Mouse (Mus musculus): ENCODE results near the gene Rimbp2.
"Not testable (repeated sequence)": the region's sequence is repeated elsewhere in the genome, so short reads cannot be mapped to it uniquely, and the experiment has no call there.

Gene Rimbp2

DNA sequence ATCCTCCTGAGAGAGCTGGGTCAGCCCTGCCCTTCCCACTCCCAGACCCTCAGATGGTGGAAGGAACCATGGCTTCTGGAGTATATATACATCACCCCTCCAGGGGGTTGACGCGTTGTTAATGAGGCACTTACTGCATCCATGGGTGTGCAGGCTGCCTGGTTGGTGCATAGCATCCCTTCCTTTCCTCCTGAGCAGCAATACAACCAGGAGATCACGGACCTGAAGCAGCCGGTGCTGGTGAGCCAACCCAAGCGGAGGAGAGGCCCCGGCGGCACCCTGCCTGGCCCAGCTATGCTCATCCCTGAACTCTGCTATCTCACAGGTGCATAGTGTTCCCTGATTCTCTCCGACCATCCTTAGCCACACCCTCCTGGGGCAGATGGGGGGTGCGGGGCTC is 208.1 kb downstream of the Rimbp2 start:
- peak in 1 of 2 experiments; percentile 4 for DNase-seq (ENCODE audit: low spot score in 2 of 2)

DNA sequence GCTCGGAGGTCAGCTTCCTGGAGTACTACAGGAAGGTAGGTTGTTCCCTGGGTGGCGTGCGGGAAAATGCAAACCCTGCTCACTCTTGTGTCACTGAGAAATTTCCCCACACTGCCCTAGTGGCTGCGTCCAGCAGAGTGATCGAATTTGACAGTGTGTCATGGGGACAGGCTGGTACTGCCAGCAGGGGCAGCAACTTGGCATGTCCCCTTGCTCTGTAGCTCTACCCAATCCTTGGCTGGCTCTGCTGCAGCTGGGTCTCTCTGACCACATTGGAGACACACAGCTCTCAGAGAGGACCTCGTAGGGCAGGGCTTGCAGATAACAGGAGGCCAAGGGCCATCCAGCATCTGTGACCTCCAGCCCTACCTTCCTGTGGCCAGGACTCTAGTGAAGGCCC is 208.9 kb downstream of the Rimbp2 start:
- DNase-seq (ENCODE audit: low spot score in 2 of 2) = no peak

DNA sequence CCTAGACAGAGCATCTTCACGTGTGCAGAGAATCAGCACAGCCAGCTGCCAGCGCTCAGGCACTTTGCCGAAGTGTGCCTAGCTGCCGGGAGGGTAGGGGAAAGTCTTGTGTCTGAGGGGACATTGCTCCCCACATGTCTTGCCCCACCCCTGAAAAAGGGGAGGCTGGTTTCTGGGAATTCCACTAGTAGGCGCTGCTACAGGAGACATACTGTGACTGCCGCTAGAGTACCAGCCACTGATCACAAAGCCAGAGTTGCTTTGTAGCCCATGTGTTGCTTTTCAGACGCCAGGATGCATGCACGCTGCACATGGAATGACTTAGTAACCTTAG is 213.5 kb downstream of the Rimbp2 start:
- DNase-seq (ENCODE audit: low spot score in 2 of 2) = no peak

DNA sequence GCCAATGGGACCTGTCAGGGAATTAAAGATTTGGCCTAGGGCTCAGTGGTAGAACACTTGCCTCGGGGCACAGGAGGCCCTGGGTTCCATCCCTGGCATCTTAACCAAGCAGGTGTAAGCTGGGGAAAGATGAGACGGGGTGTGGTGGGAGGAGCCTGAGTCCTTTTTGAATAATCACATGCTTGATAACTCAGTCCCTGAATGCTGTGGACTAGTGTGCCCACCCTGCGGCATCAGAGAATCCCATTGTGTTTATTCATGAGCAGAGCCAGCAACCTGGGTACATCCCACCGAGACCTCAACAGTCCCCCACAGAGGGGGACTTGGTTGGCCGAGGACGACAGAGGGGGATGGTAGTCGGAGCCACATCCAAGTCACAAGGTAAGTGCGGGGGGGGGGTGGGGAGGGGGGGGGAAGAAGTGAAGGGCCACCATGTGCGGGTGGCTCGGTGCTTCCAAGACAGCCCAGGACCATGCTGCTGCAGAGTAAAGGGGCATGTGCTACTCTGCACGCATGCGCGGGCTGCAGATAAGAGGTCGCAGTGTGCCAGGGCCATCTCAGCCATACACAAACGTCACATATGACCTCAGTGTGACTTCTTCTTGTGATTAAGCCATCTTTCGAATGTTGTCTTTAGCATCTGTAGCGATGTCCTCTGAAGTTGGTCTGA is 214.0 kb downstream of the Rimbp2 start:
- DNase-seq (ENCODE audit: low spot score in 2 of 2) = no peak

DNA sequence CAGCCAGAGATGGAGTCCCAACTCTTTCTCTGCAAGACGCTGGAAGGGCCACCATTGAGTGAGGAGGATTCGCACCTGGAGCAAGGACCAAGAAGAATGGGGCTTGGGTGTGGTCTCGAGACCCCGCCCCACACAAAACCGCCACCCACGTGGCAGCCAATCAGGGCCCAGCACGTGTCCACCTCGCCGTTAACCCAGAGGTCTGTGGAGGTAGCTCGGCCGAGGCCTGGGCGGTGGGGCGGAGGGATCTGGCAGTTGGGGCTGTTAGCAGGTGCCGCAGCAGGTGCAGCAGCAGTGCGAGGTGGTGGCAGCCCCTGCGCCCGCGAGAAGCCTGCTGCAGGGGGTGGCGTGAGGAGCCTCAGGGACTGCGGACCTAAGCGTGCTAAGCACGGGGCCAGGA is 217.4 kb downstream of the Rimbp2 start:
- no peak for DNase-seq (ENCODE audit: low spot score in 2 of 2)

DNA sequence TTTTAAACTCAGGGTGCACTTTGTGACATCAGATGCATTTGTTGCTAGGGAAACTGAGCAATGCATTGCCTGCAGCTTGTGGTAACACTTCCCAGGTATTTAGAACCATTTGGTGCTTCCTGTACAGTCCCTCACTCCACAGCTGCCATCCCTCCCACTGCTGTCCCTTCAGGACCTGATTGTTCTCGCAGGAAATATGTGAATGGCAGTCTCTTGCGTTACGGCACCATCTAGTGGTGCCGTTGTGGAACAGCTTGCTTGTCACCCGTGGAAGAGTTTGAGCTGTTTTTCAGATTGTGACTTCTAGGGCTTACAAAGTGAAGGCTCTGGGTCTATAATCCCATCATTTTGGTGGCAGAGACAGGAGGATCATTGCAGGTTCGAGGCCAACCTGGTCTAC is 219.3 kb downstream of the Rimbp2 start:
- DNase-seq (ENCODE audit: low spot score in 2 of 2) = peak in 1 of 2 experiments; percentile 49

DNA sequence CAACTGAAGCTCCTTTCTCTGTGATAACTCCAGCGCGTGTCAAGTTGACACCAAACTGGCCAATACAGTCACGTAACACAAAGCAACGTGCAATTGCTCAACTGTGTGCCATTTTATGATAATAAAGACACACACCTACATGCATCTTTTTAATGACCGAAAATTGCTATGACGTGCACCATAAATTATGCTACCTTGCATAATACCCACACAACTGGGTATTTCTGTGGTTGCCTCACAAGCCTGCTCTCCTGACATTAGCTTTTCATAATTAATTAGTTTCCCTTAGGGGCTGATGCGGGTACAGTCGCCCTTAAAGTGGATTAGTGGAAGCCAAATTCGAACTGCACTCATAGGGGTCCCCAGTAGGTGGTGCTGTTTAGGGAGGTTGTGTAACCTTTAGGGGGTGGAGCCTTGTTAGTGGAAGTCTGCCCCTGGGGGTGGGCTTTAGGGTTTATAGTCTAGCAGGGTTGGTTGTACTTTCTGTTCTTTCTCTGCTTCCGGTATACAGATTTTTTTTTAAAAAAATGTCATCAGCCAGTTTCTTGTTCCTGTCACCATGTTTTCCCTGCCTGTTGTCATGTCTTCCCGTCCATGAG is 220.8 kb downstream of the Rimbp2 start:
- DNase-seq (ENCODE audit: low spot score in 2 of 2) = no peak

DNA sequence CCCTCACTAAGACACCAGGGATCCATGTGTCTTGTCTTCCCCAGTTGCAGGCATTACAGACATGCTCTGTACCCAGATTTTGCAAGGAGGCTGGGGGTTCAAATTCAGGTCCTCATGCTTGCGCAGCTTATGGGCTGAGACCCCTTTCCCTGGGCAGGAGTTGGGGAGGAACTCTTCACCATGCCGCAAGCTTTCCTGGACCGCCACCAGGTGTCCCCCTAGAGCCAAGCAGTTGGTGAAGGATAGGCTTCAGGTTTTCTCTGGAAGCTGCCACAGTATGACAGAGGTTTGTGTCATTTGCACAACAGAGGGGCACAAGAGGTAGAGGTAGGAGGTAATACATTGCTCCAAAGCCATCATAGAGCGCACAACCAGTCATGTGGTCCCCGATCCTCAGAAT is 222.7 kb downstream of the Rimbp2 start:
- DNase-seq (ENCODE audit: low spot score in 2 of 2) = peak in 1 of 2 experiments; percentile 40

DNA sequence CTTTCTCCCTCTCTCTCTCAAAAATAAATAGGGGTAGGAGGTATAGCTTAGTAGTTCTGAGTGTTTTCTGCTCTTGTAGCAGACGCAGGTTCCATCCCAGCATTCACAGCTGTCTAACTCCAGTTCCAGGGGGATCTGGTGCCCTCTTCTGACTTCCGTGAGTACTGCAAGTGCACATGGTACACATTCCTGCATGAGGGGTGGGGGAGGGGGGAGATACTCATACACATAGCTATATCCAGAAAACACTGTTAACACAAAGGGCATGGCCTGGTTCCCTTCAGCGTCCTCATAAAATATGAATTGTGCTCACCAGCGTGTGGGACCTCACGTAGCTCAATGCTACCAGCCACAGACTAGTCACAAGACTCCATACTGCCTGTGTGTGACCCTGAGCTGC is 223.9 kb downstream of the Rimbp2 start:
- DNase-seq (ENCODE audit: low spot score in 2 of 2) = no peak

DNA sequence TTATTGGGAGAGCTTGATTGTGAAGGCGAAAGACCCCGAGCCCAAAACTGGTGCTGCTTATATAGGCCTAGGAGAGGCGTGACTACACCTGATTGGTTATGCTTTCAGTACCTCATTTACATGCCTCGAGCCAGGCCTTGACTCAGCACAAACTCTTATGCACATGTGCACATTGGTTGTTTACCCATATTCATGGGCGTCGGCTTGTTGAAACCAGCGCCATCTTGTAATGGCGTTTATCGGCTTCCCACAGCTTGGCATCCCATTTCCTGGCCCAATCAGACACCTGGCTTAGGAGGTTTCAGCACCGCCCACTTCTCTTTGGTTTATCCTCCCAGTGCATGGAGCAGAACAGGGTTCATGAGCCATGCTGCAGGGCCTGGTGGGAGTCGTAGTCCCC is 232.8 kb downstream of the Rimbp2 start:
- DNase-seq (ENCODE audit: low spot score in 2 of 2) = not testable (repeated sequence)

DNA sequence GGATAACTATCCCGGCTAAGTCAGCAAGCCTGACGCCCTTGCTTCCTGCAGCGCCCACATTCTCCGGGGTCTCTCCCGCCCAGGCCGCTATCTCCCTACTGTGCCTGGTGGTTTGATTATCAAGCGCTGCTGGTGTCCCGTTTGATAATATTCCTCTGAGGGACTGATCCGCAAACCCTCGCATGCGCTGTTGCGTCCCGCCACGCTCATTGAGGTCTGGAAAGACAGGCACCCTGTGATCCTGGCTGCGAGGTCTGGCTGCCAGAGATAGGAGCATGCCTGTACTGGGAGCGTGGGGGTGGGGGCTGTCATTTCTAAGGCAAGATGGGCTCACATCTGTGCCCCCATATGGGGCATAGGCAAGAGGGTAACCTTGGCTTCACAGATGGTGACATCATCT is 238.1 kb downstream of the Rimbp2 start:
- no peak for DNase-seq (ENCODE audit: low spot score in 2 of 2)

DNA sequence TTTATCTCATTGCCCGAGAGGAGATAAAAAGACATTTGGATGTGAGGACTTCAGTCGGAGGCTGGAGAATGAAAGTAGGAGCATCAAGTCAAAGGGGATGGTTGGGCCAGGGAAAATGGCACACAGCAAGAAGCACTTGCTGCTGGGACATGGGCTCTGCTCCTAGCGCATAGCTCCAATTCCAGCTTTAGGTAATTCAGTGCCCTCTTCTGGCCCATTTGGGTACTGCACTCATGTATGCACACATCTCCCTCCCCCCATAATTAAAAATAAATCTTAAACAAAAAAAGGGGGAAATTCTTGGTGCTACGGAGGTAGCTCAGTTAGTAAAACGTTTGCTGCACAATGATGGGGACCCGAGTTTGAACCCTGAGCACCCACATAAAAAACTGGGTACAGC is 241.4 kb downstream of the Rimbp2 start:
- DNase-seq (ENCODE audit: low spot score in 2 of 2) = no peak

DNA sequence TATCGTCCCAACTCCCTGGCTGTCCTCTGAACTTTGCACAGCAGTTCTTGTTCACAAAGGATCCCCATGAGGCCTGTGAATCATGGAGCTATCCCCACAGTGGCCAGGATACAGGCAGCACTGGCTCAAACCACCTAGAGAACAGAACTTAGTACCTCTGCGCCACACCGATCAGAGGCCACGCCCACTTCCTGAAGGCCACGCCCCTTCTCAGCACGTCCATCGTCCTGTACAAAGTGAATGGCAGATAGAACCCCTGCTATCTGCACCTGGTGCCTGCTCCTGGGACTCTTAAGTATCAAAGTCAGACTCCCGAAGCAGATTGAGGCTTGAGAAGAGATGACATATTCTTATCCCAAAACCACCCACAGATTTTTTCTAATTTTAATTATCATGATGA is 242.7 kb downstream of the Rimbp2 start:
- DNase-seq (ENCODE audit: low spot score in 2 of 2) = no peak

DNA sequence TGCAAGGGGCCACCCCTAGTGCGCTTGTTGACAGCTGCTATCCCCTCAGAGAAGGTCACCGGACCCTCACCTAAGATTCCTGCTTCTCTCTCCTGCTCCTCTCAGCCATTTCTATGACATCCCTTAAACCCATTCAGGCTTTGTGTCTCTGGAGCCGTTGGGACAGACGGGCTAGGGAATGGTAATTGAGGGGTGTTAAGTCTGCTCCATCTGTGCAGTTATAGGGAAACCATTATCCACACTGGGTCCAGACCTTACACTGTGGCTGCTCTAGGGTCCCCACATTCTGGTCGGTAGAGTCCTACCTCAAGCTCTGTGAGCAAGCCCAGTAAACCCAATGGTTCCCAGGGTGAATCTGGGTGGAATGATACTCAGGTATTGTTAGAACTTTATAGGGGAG is 244.4 kb downstream of the Rimbp2 start:
- DNase-seq (ENCODE audit: low spot score in 2 of 2) = no peak

Measured in frontal cortex, postnatal 10 days (tissue).